ENCODE assay signal across 27 mouse cellular contexts in the genomic region with DNA sequence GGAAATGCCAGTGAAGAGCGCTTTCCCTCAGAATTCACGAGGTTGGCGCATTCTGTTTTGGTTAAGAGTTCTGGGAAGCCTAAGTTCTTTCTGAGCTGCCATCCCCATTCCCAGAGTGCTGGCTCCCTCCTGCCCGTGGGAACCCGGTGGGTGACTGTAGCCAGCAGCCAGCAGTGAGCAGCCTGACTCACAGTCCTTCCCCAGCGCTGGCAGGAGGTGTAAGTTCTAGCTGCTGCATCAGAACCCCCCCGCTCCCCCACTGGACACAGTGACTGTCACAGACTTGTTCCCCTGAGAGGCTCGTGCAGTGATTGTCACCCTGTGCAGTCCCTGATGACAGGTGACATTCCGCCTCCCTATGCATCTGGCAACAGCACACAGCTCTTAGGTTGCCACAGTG. TPM values are rescaled to one million over a fixed set of nuclear protein-coding genes. Genes with fewer than 3 reads are reported as not detected.
DNase-seq lines count a peak whose midpoint lies in the region; ATAC-seq lines count a peak whose summit lies in the region.
"Had no signal": no experiment of that assay in that cellular context is flagged by ENCODE, and none has a peak within 500 bp of the region (broad histone marks: within the 10 kb centered on the region; RNA-seq: fewer than 3 reads in every experiment).

No protein-coding gene starts in this region.

- peak; percentile 92; the same call in 1 of the 2 replicates for ATAC-seq in frontal cortex, adult (ENCODE audit: low TSS enrichment)
- ATAC-seq: activated CD4-positive, CD25-positive, alpha-beta regulatory T cell, adult 4 months; forebrain, embryonic 15.5 days; liver, embryonic 12.5 days; midbrain, embryonic 15.5 days had no signal

- H3K4me3 ChIP-seq in midbrain, embryonic 10.5 days: no peak overlapping the region
- H3K4me3 ChIP-seq: embryonic facial prominence, embryonic 15.5 days; forebrain, embryonic 15.5 days; heart, adult 2 months; limb, embryonic 13.5 days; liver, embryonic 12.5 days; midbrain, embryonic 15.5 days; neural tube, embryonic 12.5 days had no signal

- H3K4me1 ChIP-seq in midbrain, embryonic 10.5 days: no peaks in the 10 kb centered on the region
- H3K4me1 ChIP-seq: embryonic facial prominence, embryonic 15.5 days; forebrain, embryonic 15.5 days; midbrain, embryonic 15.5 days; neural tube, embryonic 12.5 days had no signal

- H3K9me3 ChIP-seq in midbrain, embryonic 10.5 days (replicated peaks): peaks cover 7% of the 10 kb centered on the region; the same call in 1 of the 2 replicates
- H3K9me3 ChIP-seq: embryonic facial prominence, embryonic 15.5 days; forebrain, embryonic 15.5 days; midbrain, embryonic 15.5 days had no signal

- WGBS in midbrain, embryonic 10.5 days: 75% methylated on average over 9 of the region's 9 CpGs

- no peaks in the 10 kb centered on the region for H3K27me3 ChIP-seq in midbrain, embryonic 10.5 days (ENCODE audit: low read depth, poor library complexity, severe bottlenecking)
- H3K27me3 ChIP-seq: embryonic facial prominence, embryonic 15.5 days; forebrain, embryonic 15.5 days; limb, embryonic 13.5 days; midbrain, embryonic 15.5 days; neural tube, embryonic 12.5 days had no signal

- peaks cover 5% of the 10 kb centered on the region; the same call in 1 of the 2 replicates for H3K36me3 ChIP-seq in midbrain, embryonic 10.5 days
- H3K36me3 ChIP-seq: embryonic facial prominence, embryonic 15.5 days; forebrain, embryonic 15.5 days; G1E; limb, embryonic 13.5 days; liver, embryonic 12.5 days; midbrain, embryonic 15.5 days; neural tube, embryonic 12.5 days had no signal

- DNase-seq in frontal cortex, postnatal 14 days (ENCODE audit: low spot score in 2 of 2): no peak
- peak; percentile 56 to 69 for DNase-seq in left cerebral cortex, adult 18-20 months (ENCODE audit: low spot score in 2 of 2)
- no peak for DNase-seq in left cerebral cortex, adult 11 months (ENCODE audit: low spot score)
- peak; percentile 64 for DNase-seq in Muller cell, postnatal 12 days (ENCODE audit: inconsistent ontology term)
- peak; percentile 72 for DNase-seq in brain, adult 2 months (ENCODE audit: low read depth, low spot score)
- DNase-seq in ovary, postnatal 36 days (ENCODE audit: low spot score): no peak
- no peak for DNase-seq in midbrain, embryonic 10.5 days (ENCODE audit: low spot score)
- DNase-seq: B cell, adult 2 months; cerebellum, adult 9-10 months; gastrocnemius, postnatal 36 days; heart, adult 2 months; kidney, adult 11 months; kidney, postnatal 4 days; lung, adult 18-20 months; lung, postnatal 14 days; thymus, postnatal 14 days had no signal

- H3K27ac ChIP-seq in midbrain, embryonic 10.5 days (replicated peaks): no peak overlapping the region
- H3K27ac ChIP-seq: embryonic facial prominence, embryonic 15.5 days; forebrain, embryonic 15.5 days; heart, adult 2 months; limb, embryonic 13.5 days; liver, embryonic 12.5 days; midbrain, embryonic 15.5 days; neural tube, embryonic 12.5 days had no signal

RNA-seq across cellular contexts. Expression of gene Crispld2, which starts 22.1 kb away (rescaled TPM):
- total RNA-seq in left cerebral cortex, adult 18-20 months (2021): 1 to 10 TPM; 2.1 to 2.7 TPM
- 2.9 and 4.0 TPM in 2 replicates for polyA plus RNA-seq in midbrain, embryonic 10.5 days (2016; fragmentation: Nextera tagmentation; extraction: Ambion mirVana)
- total RNA-seq: CH12.LX; megakaryocyte-erythroid progenitor cell, adult 5-6 weeks had no signal
- polyA plus RNA-seq: activated CD4-positive, CD25-positive, alpha-beta regulatory T cell, adult 4 months had no signal

RNA-seq across cellular contexts. Expression of gene Gm20388, which starts 59.5 kb away (rescaled TPM):
- 1 to 10 TPM; 4.4 to 7.8 TPM for total RNA-seq in left cerebral cortex, adult 18-20 months (2021)
- 7.1 and 7.3 TPM in 2 replicates for polyA plus RNA-seq in midbrain, embryonic 10.5 days (2016; fragmentation: Nextera tagmentation; extraction: Ambion mirVana)
- polyA plus RNA-seq: forebrain, embryonic 15.5 days; liver, embryonic 12.5 days; neural tube, embryonic 12.5 days had no signal

Comparison
In these comparisons a context has a peak if more than half of its experiments do, and no peak if none do; other contexts are left out.
1. DNase-seq: peak in left cerebral cortex, adult 18-20 months (2 of 2), Muller cell, postnatal 12 days (single experiment) and brain, adult 2 months (single experiment); none in frontal cortex, postnatal 14 days (0 of 2), left cerebral cortex, adult 11 months (single experiment), ovary, postnatal 36 days (single experiment) and midbrain, embryonic 10.5 days (single experiment).